Mouse (Mus musculus): ENCODE measurements around the gene Hspb7.

GRCm38 (mm10) chr4:141469343-141469742, 48.8 kb downstream of the Hspb7 start:
- TF ChIP-seq CTCF (IDR thresholded peaks at IDR 0.05; ENCODE audit: low read depth, low read length) (no peak), POLR2A (IDR thresholded peaks at IDR 0.05; ENCODE audit: borderline replicate concordance, low read depth, low read length) (no peak)

All from bone marrow macrophage, adult 2 months (primary cell).